Mouse (Mus musculus) gastrocnemius, postnatal 36 days (tissue): ENCODE measurements at regions not wholly inside any gene's neighbourhood (a gene's known extent, or its start where the extent isn't known, plus 50 kb on each side); places are given as distances from the start of the nearest gene placed in this dataset.

ENCODE experiments used
- DNase-seq, 2 experiments: peaks; one replicate each; pipeline ENCODE4 v3.0.0; 2022
- intact Hi-C: fragments of 180-260 bp; cut with DNase I; formaldehyde crosslinking; loops from one replicate; pipeline ENCODE4 v1.15.1; 2025

- intact Hi-C loops: no loop called here
- no peak for DNase-seq
These were observed 102.4 kb downstream of the Tmem182 start for GRCm38 (mm10) chr1:40907813-40908212.

GRCm38 (mm10) chr1:40913591-40913990 is 108.2 kb downstream of the Tmem182 start:
- no peak for DNase-seq
- intact Hi-C loops: no loop called here

- intact Hi-C loops: no loop called here
- DNase-seq: no peak
These were observed 118.9 kb downstream of the Tmem182 start for GRCm38 (mm10) chr1:40924271-40924670.

GRCm38 (mm10) chr1:40924780-40925179 is 119.4 kb downstream of the Tmem182 start:
- no peak for DNase-seq

GRCm38 (mm10) chr1:40931374-40931773 is 126.0 kb downstream of the Tmem182 start:
- DNase-seq: no peak
- intact Hi-C loops: no loop called here

More at GRCm38 (mm10) chr1:40924780-40925179, 119.4 kb downstream of the Tmem182 start:
- intact Hi-C loops: no loop called here

- intact Hi-C loops: no loop called here
These were observed 131.3 kb downstream of the Tmem182 start for GRCm38 (mm10) chr1:40936729-40937128.

GRCm38 (mm10) chr1:40942751-40943150 is 137.3 kb downstream of the Tmem182 start:
- intact Hi-C loops: no loop called here
- DNase-seq: no peak

More at GRCm38 (mm10) chr1:40936729-40937128, 131.3 kb downstream of the Tmem182 start:
- no peak for DNase-seq

- intact Hi-C loops: no loop called here
- no peak for DNase-seq
These were observed 137.8 kb downstream of the Tmem182 start for GRCm38 (mm10) chr1:40943165-40943564.

- intact Hi-C loops: no loop called here
- DNase-seq: no peak
These were observed 145.2 kb downstream of the Tmem182 start for GRCm38 (mm10) chr1:40950641-40951040.

- DNase-seq: no peak
- intact Hi-C loops: no loop called here
These were observed 149.3 kb downstream of the Tmem182 start for GRCm38 (mm10) chr1:40954720-40955163.

GRCm38 (mm10) chr1:40967768-40968504 is 162.5 kb downstream of the Tmem182 start:
- DNase-seq: no peak
- intact Hi-C loops: no loop called here

- no peak for DNase-seq
- intact Hi-C loops: loop anchor here (10.0 kb wide), 1 partner anchor 99 kb away; no protein-coding TSS in a partner anchor
These were observed 178.4 kb downstream of the Tmem182 start for GRCm38 (mm10) chr1:40983762-40984161.

GRCm38 (mm10) chr1:40993327-40993726 is 187.9 kb downstream of the Tmem182 start:
- intact Hi-C loops: no loop called here
- no peak for DNase-seq

GRCm38 (mm10) chr1:41001154-41001949 is 196.0 kb downstream of the Tmem182 start:
- intact Hi-C loops: no loop called here

GRCm38 (mm10) chr1:41002006-41002405 is 196.6 kb downstream of the Tmem182 start:
- no peak for DNase-seq
- intact Hi-C loops: no loop called here

More at GRCm38 (mm10) chr1:41001154-41001949, 196.0 kb downstream of the Tmem182 start:
- no peak for DNase-seq

GRCm38 (mm10) chr1:41026943-41027342 is 221.5 kb downstream of the Tmem182 start:
- intact Hi-C loops: no loop called here
- DNase-seq: no peak

GRCm38 (mm10) chr1:41027540-41027978 is 222.2 kb downstream of the Tmem182 start:
- intact Hi-C loops: no loop called here
- no peak for DNase-seq

- intact Hi-C loops: no loop called here
- no peak for DNase-seq
These were observed 222.6 kb downstream of the Tmem182 start for GRCm38 (mm10) chr1:41028021-41028420.

- intact Hi-C loops: no loop called here
- DNase-seq: no peak
These were observed 229.9 kb downstream of the Tmem182 start for GRCm38 (mm10) chr1:41035085-41035880.

GRCm38 (mm10) chr1:41036940-41037339 is 231.5 kb downstream of the Tmem182 start:
- no peak for DNase-seq
- intact Hi-C loops: no loop called here
